Mouse (Mus musculus): ENCODE results near the gene Atg9b.

Gene Atg9b

GRCm38 (mm10) chr5:24391864-24392263 lies at the start of gene Atg9b:
Gene Atg9b, minus strand, starts transcription at chr5:24392143.
- no peak for DNase-seq (ENCODE audit: low read depth)

GRCm38 (mm10) chr5:24441187-24441586 lies 49.2 kb upstream of the Atg9b start:
- DNase-seq (ENCODE audit: low read depth) = no peak

GRCm38 (mm10) chr5:24433993-24434392 lies 42.0 kb upstream of the Atg9b start:
- DNase-seq (ENCODE audit: low read depth) = no peak

GRCm38 (mm10) chr5:24428596-24428995 lies 36.7 kb upstream of the Atg9b start:
- no peak for DNase-seq (ENCODE audit: low read depth)

- no peak for DNase-seq (ENCODE audit: low read depth)
Observed at GRCm38 (mm10) chr5:24427981-24428402, 36.0 kb upstream of the Atg9b start.

GRCm38 (mm10) chr5:24427285-24427633 lies 35.3 kb upstream of the Atg9b start:
- DNase-seq (ENCODE audit: low read depth) = no peak

GRCm38 (mm10) chr5:24426556-24427284 lies 34.8 kb upstream of the Atg9b start:
- DNase-seq (ENCODE audit: low read depth) = no peak

- no peak for DNase-seq (ENCODE audit: low read depth)
Observed at GRCm38 (mm10) chr5:24426037-24426432, 34.1 kb upstream of the Atg9b start.

- no peak for DNase-seq (ENCODE audit: low read depth)
Observed at GRCm38 (mm10) chr5:24425421-24426036, 33.6 kb upstream of the Atg9b start.

- DNase-seq (ENCODE audit: low read depth) = peak; percentile 63
Observed at GRCm38 (mm10) chr5:24424861-24425411, 33.0 kb upstream of the Atg9b start.

- DNase-seq (ENCODE audit: low read depth) = no peak
Observed at GRCm38 (mm10) chr5:24424004-24424781, 32.2 kb upstream of the Atg9b start.

- DNase-seq (ENCODE audit: low read depth) = peak; percentile 96
Observed at GRCm38 (mm10) chr5:24423129-24424003, 31.4 kb upstream of the Atg9b start, which contains the start of the genes Cdk5 and Slc4a2. Gene Cdk5, minus strand, starts transcription at chr5:24423530. Gene Slc4a2, plus strand, starts transcription at chr5:24423837.

GRCm38 (mm10) chr5:24420381-24420780 lies 28.4 kb upstream of the Atg9b start:
- DNase-seq (ENCODE audit: low read depth) = no peak

- no peak for DNase-seq (ENCODE audit: low read depth)
Observed at GRCm38 (mm10) chr5:24417587-24417986, 25.6 kb upstream of the Atg9b start.

GRCm38 (mm10) chr5:24416222-24416736 lies 24.3 kb upstream of the Atg9b start:
- peak; percentile 73 for DNase-seq (ENCODE audit: low read depth)

- DNase-seq (ENCODE audit: low read depth) = no peak
Observed at GRCm38 (mm10) chr5:24413938-24414337, 22.0 kb upstream of the Atg9b start.

GRCm38 (mm10) chr5:24413042-24413693 lies 21.2 kb upstream of the Atg9b start, which contains the start of gene Asic3:
Gene Asic3, plus strand, starts transcription at chr5:24413392.
- no peak for DNase-seq (ENCODE audit: low read depth)

GRCm38 (mm10) chr5:24412063-24412462 lies 20.1 kb upstream of the Atg9b start:
- DNase-seq (ENCODE audit: low read depth) = no peak

GRCm38 (mm10) chr5:24409466-24409865 lies 17.5 kb upstream of the Atg9b start:
- DNase-seq (ENCODE audit: low read depth) = no peak

- no peak for DNase-seq (ENCODE audit: low read depth)
Observed at GRCm38 (mm10) chr5:24408651-24409050, 16.7 kb upstream of the Atg9b start.

Data from c-Kit-positive CD71-negative TER-119-negative erythroid progenitor cells, embryonic 14.5 days (primary cell).